Mouse (Mus musculus) liver, adult 2 months (tissue): Measurements from ENCODE around the gene Erc1. TPM values are rescaled to one million over a fixed set of nuclear protein-coding genes. Genes with fewer than 3 reads are reported as not detected.
"Not testable (repeated sequence)": the region's sequence is repeated elsewhere in the genome, so short reads cannot be mapped to it uniquely, and the experiment has no call there.

ENCODE experiments used
- DNase-seq: peaks from one replicate; pipeline ENCODE4 v3.0.0-alpha.2; 2011; ENCODE audit warnings: low read depth, low spot score; ENCODE audit errors: extremely low read depth
- H3K27ac ChIP-seq: fragments of 200-500 bp; replicated peaks from 2 replicates; pipeline ENCODE4 v1.5.1; 2012; ENCODE audit warnings: low read depth, mild to moderate bottlenecking, control low read depth, inconsistent platforms, low read length; ENCODE audit not compliant: insufficient read depth
- H3K27me3 ChIP-seq: fragments of 200-500 bp; 2 replicates; pipeline ENCODE4 v1.6.1; 2012; ENCODE audit warnings: mild to moderate bottlenecking, moderate library complexity, low read length, inconsistent platforms; ENCODE audit not compliant: control insufficient read depth, insufficient read depth
- H3K36me3 ChIP-seq: fragments of 200-500 bp; 2 replicates; pipeline ENCODE4 v1.6.1; 2012; ENCODE audit warnings: low read length, inconsistent platforms; ENCODE audit not compliant: control insufficient read depth, insufficient read depth
- H3K4me1 ChIP-seq: fragments of 200-500 bp; 2 replicates; pipeline ENCODE4 v1.6.1; 2011; ENCODE audit warnings: low read length; ENCODE audit not compliant: control insufficient read depth, insufficient read depth
- H3K4me3 ChIP-seq: fragments of 200-500 bp; 2 replicates; pipeline ENCODE4 v1.5.1; 2011; ENCODE audit warnings: low read depth, mild to moderate bottlenecking, control low read depth, low read length, moderate library complexity; ENCODE audit not compliant: insufficient read depth
- H3K79me2 ChIP-seq: fragments of 200-500 bp; 2 replicates; pipeline ENCODE4 v1.6.1; 2012; ENCODE audit warnings: inconsistent platforms, mild to moderate bottlenecking, low read length, moderate library complexity; ENCODE audit not compliant: control insufficient read depth, insufficient read depth
- H3K9ac ChIP-seq: fragments of 200-500 bp; 2 replicates; pipeline ENCODE4 v1.6.1; 2012; ENCODE audit warnings: low read depth, mild to moderate bottlenecking, control low read depth, inconsistent platforms, low read length
- CTCF ChIP-seq: fragments of 200-500 bp; IDR thresholded peaks from 2 replicates; pipeline ENCODE4 v1.5.1; 2011; ENCODE audit warnings: low read depth, low read length, control low read depth
- POLR2A ChIP-seq: fragments of 200-500 bp; IDR thresholded peaks from 2 replicates; pipeline ENCODE4 v1.6.1; 2011; ENCODE audit warnings: low read length, control low read depth; ENCODE audit not compliant: insufficient read depth; ENCODE audit errors: extremely low read depth
- WGBS: fragments of 180-500 bp; shearing (Covaris S2); methylation state at CpG from one replicate; pipeline ENCODE4 v1.1.7; 2018; 5-methylcytosine and 5-hydroxymethylcytosine counted together
- polyA plus RNA-seq: library from polyadenylated mRNA; depleted of rRNA; stranded (reverse); fragments of >200 nt; gene quantifications from 2 replicates; pipeline ENCODE4 v1.2.3, GENCODE M21; 2012
- total RNA-seq: library from RNA; depleted of rRNA; stranded (reverse); fragments of >200 nt; gene quantifications from 2 replicates; pipeline ENCODE4 v1.2.3, GENCODE M21; 2014

The Erc1 gene
- total and polyA plus RNA-seq, 2 experiments = 6.3 to 14.2 TPM

GRCm38 (mm10) chr6:119669746-119670145 lies 178.2 kb downstream of the Erc1 start:
- Histone ChIP-seq H3K4me1 (peaks cover 9% of the 10 kb centered on the region), H3K36me3 (peaks cover 3% of the 10 kb centered on the region; the same call in 1 of the 2 replicates), H3K9ac (no peak overlapping the region), H3K27me3 (no peaks in the 10 kb centered on the region), H3K79me2 (no peaks in the 10 kb centered on the region), H3K27ac (0 out of 2 replicates have a peak overlapping the region, but pooled peaks have one; percentile 21), H3K4me3 (no peak overlapping the region)
- WGBS = 12% methylated on average over 3 of the region's 3 CpGs
- no peak for TF ChIP-seq POLR2A
- TF ChIP-seq CTCF = no peak
- peak; percentile 95 for DNase-seq

- Histone ChIP-seq H3K4me3 (no peak overlapping the region), H3K27ac (no peak overlapping the region), H3K9ac (no peak overlapping the region), H3K79me2 (no peaks in the 10 kb centered on the region), H3K4me1 (no peaks in the 10 kb centered on the region), H3K36me3 (peaks cover 2% of the 10 kb centered on the region; the same call in 1 of the 2 replicates), H3K27me3 (no peaks in the 10 kb centered on the region)
- no peak for DNase-seq
- TF ChIP-seq POLR2A (no peak), CTCF (no peak)
- WGBS = 82% methylated on average over 2 of the region's 2 CpGs
Measured at GRCm38 (mm10) chr6:119662936-119663335, 185.0 kb downstream of the Erc1 start.

- 79% methylated on average over 3 of the region's 3 CpGs for WGBS
- Histone ChIP-seq H3K36me3 (peaks cover 2% of the 10 kb centered on the region; the same call in 1 of the 2 replicates), H3K27me3 (no peaks in the 10 kb centered on the region), H3K4me3 (no peak overlapping the region), H3K9ac (no peak overlapping the region), H3K79me2 (no peaks in the 10 kb centered on the region), H3K4me1 (no peaks in the 10 kb centered on the region), H3K27ac (no peak overlapping the region)
- TF ChIP-seq CTCF (no peak), POLR2A (no peak)
- DNase-seq = no peak
Measured at GRCm38 (mm10) chr6:119661081-119661493, 186.9 kb downstream of the Erc1 start.

GRCm38 (mm10) chr6:119658441-119658840 lies 189.5 kb downstream of the Erc1 start:
- WGBS = 97% methylated on average over 2 of the region's 2 CpGs
- no peak overlapping the region for H3K9ac ChIP-seq
- no peak for DNase-seq
- TF ChIP-seq POLR2A = no peak
- no peak for TF ChIP-seq CTCF
- no peaks in the 10 kb centered on the region for H3K27me3 ChIP-seq
- no peak overlapping the region for H3K4me3 ChIP-seq
- no peak overlapping the region for H3K27ac ChIP-seq
- peaks cover 2% of the 10 kb centered on the region; the same call in 1 of the 2 replicates for H3K36me3 ChIP-seq
- no peaks in the 10 kb centered on the region for H3K4me1 ChIP-seq
- no peaks in the 10 kb centered on the region for H3K79me2 ChIP-seq

GRCm38 (mm10) chr6:119657418-119658178 lies 190.4 kb downstream of the Erc1 start:
- Histone ChIP-seq H3K4me1 (no peaks in the 10 kb centered on the region), H3K79me2 (no peaks in the 10 kb centered on the region), H3K27ac (no peak overlapping the region), H3K9ac (no peak overlapping the region), H3K36me3 (no peaks in the 10 kb centered on the region), H3K4me3 (no peak overlapping the region), H3K27me3 (no peaks in the 10 kb centered on the region)
- TF ChIP-seq CTCF = no peak
- no peak for DNase-seq
- WGBS = 97% methylated on average over 7 of the region's 7 CpGs

GRCm38 (mm10) chr6:119654777-119655176 lies 193.2 kb downstream of the Erc1 start:
- not testable (repeated sequence) for H3K27ac ChIP-seq, DNase-seq, H3K4me3 ChIP-seq, H3K4me1 ChIP-seq, H3K27me3 ChIP-seq, H3K36me3 ChIP-seq, H3K9ac ChIP-seq, H3K79me2 ChIP-seq
- 95% methylated on average over 2 of the region's 2 CpGs for WGBS
